Mouse (Mus musculus): ENCODE measurements around the gene Eogt. TPM values are rescaled to one million over a fixed set of nuclear protein-coding genes. Genes with fewer than 3 reads are reported as not detected.

Gene Eogt
- polyA plus RNA-seq (2015; fragmentation: Nextera tagmentation; extraction: Ambion mirVana), result 9.3 and 10.1 TPM in 2 replicates

GRCm38 (mm10) chr6:97148383-97149251 lies at the start of gene Eogt:
Eogt (minus strand) TSS chr6:97149182.

GRCm38 (mm10) chr6:97178491-97179366 lies 29.7 kb upstream of the Eogt start, which contains the start of gene Tmf1:
Tmf1 (minus strand) TSS chr6:97179122.

GRCm38 (mm10) chr6:97060074-97060681 lies 88.8 kb downstream of the Eogt start, which contains the start of gene Fam19a4:
Fam19a4 (minus strand) TSS chr6:97060413.

Other genes with a start within 250 kb of the Eogt start
- 2.2 and 4.2 TPM in 2 replicates for gene Fam19a4, start 88.8 kb downstream of the Eogt start, polyA plus RNA-seq (2015; fragmentation: Nextera tagmentation; extraction: Ambion mirVana)
- gene Tmf1, start 29.9 kb upstream of the Eogt start, polyA plus RNA-seq (2015; fragmentation: Nextera tagmentation; extraction: Ambion mirVana), result 43.0 and 50.8 TPM in 2 replicates
- 63.5 and 67.4 TPM in 2 replicates for gene Uba3, start 56.5 kb upstream of the Eogt start, polyA plus RNA-seq (2015; fragmentation: Nextera tagmentation; extraction: Ambion mirVana)
- gene Arl6ip5, start 61.5 kb upstream of the Eogt start, polyA plus RNA-seq (2015; fragmentation: Nextera tagmentation; extraction: Ambion mirVana), result 111 TPM in 2 replicates
- gene Lmod3, start 103.6 kb upstream of the Eogt start, polyA plus RNA-seq (2015; fragmentation: Nextera tagmentation; extraction: Ambion mirVana), result not detected in 2 replicates

All from neural tube, postnatal 0 days (tissue).